Mouse (Mus musculus) forebrain, postnatal 0 days (tissue): ENCODE measurements around the gene Dbx2. TPM values are rescaled to one million over a fixed set of nuclear protein-coding genes. Genes with fewer than 3 reads are reported as not detected.

Experiments used
- ATAC-seq: fragments of 200-750 bp; cut with Nextera tagmentation; 2 replicates; pipeline ENCODE4 v1.8.0; 2017; ENCODE audit warnings: mild to moderate bottlenecking, moderate library complexity
- DNase-seq: peaks from one replicate; pipeline ENCODE4 v3.0.0-alpha.2; 2015
- H3K27ac ChIP-seq: fragments of 300-500 bp; sonication (generic); 2 replicates; pipeline ENCODE4 v1.5.1; 2014; ENCODE audit warnings: low read depth, mild to moderate bottlenecking, antibody characterized with exemption, low read length, moderate library complexity, mixed read lengths
- H3K27me3 ChIP-seq: fragments of 300-500 bp; sonication (generic); 2 replicates; pipeline ENCODE4 v1.6.1; 2014; ENCODE audit warnings: mild to moderate bottlenecking, low read length, mixed read lengths; ENCODE audit not compliant: insufficient read depth
- H3K36me3 ChIP-seq: fragments of 300-500 bp; sonication (generic); 2 replicates; pipeline ENCODE4 v1.6.1; 2014; ENCODE audit warnings: mild to moderate bottlenecking, moderate library complexity; ENCODE audit not compliant: insufficient read depth
- H3K4me1 ChIP-seq: fragments of 300-500 bp; sonication (generic); 2 replicates; pipeline ENCODE4 v1.6.1; 2014; ENCODE audit warnings: antibody characterized with exemption; ENCODE audit not compliant: insufficient read depth
- H3K4me2 ChIP-seq: fragments of 300-500 bp; sonication (generic); 2 replicates; pipeline ENCODE4 v1.6.1; 2014; ENCODE audit warnings: low read depth, mild to moderate bottlenecking, moderate library complexity
- H3K4me3 ChIP-seq: fragments of 300-500 bp; sonication (generic); 2 replicates; pipeline ENCODE4 v1.5.1; 2014; ENCODE audit warnings: low read depth, low read length, mixed read lengths
- H3K9ac ChIP-seq: fragments of 300-500 bp; sonication (generic); 2 replicates; pipeline ENCODE4 v1.6.1; 2014; ENCODE audit warnings: mild to moderate bottlenecking
- H3K9me3 ChIP-seq: fragments of 300-500 bp; sonication (generic); 2 replicates; pipeline ENCODE4 v1.6.1; 2016; ENCODE audit warnings: low read length
- CTCF ChIP-seq: sonication (generic); IDR thresholded peaks from 2 replicates; pipeline ENCODE4 v1.5.1; 2016; ENCODE audit warnings: antibody characterized with exemption, control low read depth, low read depth
- WGBS: fragments of 180-500 bp; shearing (Covaris S2); extraction: QIAGEN DNeasy Blood & Tissue Kit; methylation state at CpG from one replicate; pipeline ENCODE4 v1.1.7; 2014; 5-methylcytosine and 5-hydroxymethylcytosine counted together
- polyA plus RNA-seq: library from polyadenylated mRNA; unstranded; fragments of >200 nt; fragmentation: Nextera tagmentation; extraction: Ambion mirVana; gene quantifications from 2 replicates; pipeline ENCODE4 v1.2.1, GENCODE M21; 2015
- total RNA-seq: library from RNA; depleted of rRNA; stranded (reverse); fragments of >200 nt; gene quantifications from 2 replicates; pipeline ENCODE4 v1.2.3, GENCODE M21; 2014; rRNA removed

Dbx2 gene
- 2.8 and 6.9 TPM in 2 replicates for total RNA-seq
- polyA plus RNA-seq, result 6.7 and 9.6 TPM in 2 replicates

DNA sequence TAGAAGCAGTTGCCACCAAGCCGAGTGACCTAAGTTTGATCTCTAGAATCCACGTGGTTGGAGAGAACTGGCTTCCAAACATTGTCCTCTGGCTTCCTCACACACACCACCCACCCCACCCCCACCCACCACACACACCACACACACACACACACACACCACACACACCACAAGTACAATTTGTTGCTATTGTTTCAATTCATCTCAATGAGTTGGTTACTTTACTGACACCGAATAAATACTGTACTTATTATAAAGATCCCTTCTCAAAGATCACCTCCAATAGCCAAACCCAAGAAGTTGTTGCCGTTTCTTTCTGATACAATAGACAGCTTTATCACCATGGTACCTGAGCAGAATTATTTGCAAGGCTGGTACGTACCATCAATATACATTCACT, at the start of gene Dbx2:
Dbx2 (minus strand) TSS at position 101 of the 400 bp plus-strand sequence.
- Histone ChIP-seq H3K27me3 (peaks cover 34% of the 10 kb centered on the region), H3K27ac (no peak within 1 kb of the TSS), H3K4me3 (peak within 1 kb of the TSS; percentile 37), H3K9me3 (no peaks in the 10 kb centered on the region), H3K4me1 (no peaks in the 10 kb centered on the region; the same call in 1 of the 2 replicates), H3K9ac (no peak within 1 kb of the TSS), H3K4me2 (peak within 1 kb of the TSS; percentile 64), H3K36me3 (no peaks in the 10 kb centered on the region)
- ATAC-seq (no peak), DNase-seq (no peak)
- TF ChIP-seq CTCF, result no peak
- 84% methylated on average over 5 of the region's 5 CpGs for WGBS

DNA sequence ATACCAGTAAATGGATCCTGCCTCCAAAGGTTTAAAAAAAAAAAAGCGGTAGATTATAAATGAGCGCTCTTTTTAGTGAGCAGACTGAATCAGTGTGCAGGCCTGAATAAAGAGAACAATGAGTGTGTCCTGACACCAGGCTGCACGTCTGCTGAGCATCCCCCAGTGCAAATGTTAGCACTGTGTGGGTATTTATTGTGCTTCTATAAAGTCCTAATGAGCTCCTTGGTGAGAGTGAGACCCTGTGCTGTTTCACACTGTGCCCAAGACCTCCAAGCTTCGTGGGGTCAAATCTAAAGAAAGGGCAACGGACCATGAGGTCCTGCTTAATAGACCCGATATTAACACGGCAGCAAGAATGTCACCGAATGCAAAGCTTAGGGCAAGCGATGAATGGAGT, 46.4 kb upstream of the Dbx2 start:
- no peak for DNase-seq
- WGBS, result 13% methylated on average over 9 of the region's 9 CpGs
- TF ChIP-seq CTCF, result no peak

DNA sequence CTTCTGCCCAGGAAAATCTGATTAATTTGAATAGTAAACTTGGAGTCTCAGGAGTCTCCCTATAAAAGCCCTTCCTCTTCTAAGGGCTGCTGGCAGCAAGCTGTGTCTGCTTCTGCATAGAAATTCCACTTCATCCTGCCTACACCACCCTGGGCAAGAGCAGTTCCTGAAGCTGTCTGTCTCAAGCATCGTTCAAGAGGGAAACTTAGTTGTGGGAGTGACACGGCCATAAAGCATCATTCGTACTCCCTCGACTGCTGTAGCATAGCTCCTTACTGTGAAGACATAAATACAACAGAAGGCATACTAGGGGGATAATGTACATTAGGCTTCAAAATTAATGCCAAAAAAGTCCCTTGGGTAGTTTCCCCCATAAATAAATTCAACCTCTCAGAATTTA, 45.8 kb upstream of the Dbx2 start:
- no peak overlapping the region for H3K9ac ChIP-seq
- DNase-seq (no peak), ATAC-seq (no peak)
- no peak for TF ChIP-seq CTCF
- no peaks in the 10 kb centered on the region for H3K27me3 ChIP-seq
- H3K4me2 ChIP-seq, result no peak overlapping the region
- H3K9me3 ChIP-seq, result no peaks in the 10 kb centered on the region
- no peaks in the 10 kb centered on the region for H3K36me3 ChIP-seq
- H3K4me1 ChIP-seq, result no peaks in the 10 kb centered on the region
- 9% methylated on average over 4 of the region's 4 CpGs for WGBS
- no peak overlapping the region for H3K27ac ChIP-seq
- no peak overlapping the region for H3K4me3 ChIP-seq

More for the DNA sequence above, 46.4 kb upstream of the Dbx2 start:
- Histone ChIP-seq H3K36me3 (no peaks in the 10 kb centered on the region), H3K4me3 (no peak overlapping the region), H3K27ac (no peak overlapping the region), H3K27me3 (no peaks in the 10 kb centered on the region), H3K9ac (no peak overlapping the region), H3K9me3 (no peaks in the 10 kb centered on the region), H3K4me1 (no peaks in the 10 kb centered on the region), H3K4me2 (no peak overlapping the region)
- no peak for ATAC-seq

DNA sequence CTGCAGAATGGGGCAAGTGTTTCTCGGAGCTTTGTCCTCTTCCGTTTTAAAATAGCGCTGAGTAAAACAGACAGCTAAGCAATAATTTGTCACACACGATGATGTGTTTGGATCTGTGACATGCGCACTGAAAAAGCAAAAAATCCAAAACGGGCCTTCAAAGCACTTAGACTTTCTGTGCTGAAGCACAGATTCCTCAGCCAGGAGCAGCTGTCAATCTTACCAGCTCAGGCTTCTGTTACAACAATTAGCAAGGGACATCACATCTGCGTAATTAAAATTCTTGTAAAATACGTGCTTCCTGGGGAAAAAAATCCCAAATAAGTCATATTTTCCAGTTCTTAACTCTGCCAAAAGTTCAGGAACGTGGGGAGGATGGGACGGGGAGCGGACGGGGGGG, 43.6 kb upstream of the Dbx2 start:
- Histone ChIP-seq H3K27ac (no peak overlapping the region), H3K9me3 (no peaks in the 10 kb centered on the region), H3K4me1 (no peaks in the 10 kb centered on the region), H3K27me3 (no peaks in the 10 kb centered on the region), H3K4me2 (no peak overlapping the region), H3K4me3 (no peak overlapping the region), H3K36me3 (no peaks in the 10 kb centered on the region), H3K9ac (no peak overlapping the region)
- TF ChIP-seq CTCF, result no peak
- ATAC-seq, result no peak; the same call in 1 of the 2 replicates
- DNase-seq, result peak; percentile 47
- WGBS, result 51% methylated on average over 12 of the region's 12 CpGs

DNA sequence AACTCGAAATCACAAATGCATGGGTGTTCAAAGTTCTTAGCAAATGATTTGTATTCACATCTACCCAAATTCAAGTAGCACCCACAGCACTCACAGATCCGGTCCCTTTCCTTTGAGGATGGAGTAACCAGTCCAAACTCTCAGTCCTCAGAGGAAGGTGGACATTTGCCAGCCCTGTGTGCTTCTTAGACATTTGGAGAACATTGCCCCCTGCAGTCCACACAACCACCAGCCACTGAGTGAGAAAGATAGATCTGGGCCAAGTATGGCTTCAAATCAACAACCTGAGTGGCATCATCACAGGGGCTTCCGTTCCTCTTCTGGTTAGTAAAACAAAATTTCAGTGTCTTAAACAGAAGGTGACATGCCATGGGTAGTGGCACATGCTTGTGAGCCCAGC, 38.0 kb upstream of the Dbx2 start:
- TF ChIP-seq CTCF, result no peak
- Histone ChIP-seq H3K36me3 (no peaks in the 10 kb centered on the region), H3K9me3 (peaks cover 6% of the 10 kb centered on the region; the same call in 1 of the 2 replicates), H3K4me1 (no peaks in the 10 kb centered on the region), H3K4me3 (no peak overlapping the region), H3K4me2 (no peak overlapping the region), H3K27me3 (no peaks in the 10 kb centered on the region), H3K27ac (no peak overlapping the region), H3K9ac (no peak overlapping the region)
- DNase-seq (peak; percentile 52), ATAC-seq (no peak)
- WGBS, result 85% methylated on average over 3 of the region's 3 CpGs

DNA sequence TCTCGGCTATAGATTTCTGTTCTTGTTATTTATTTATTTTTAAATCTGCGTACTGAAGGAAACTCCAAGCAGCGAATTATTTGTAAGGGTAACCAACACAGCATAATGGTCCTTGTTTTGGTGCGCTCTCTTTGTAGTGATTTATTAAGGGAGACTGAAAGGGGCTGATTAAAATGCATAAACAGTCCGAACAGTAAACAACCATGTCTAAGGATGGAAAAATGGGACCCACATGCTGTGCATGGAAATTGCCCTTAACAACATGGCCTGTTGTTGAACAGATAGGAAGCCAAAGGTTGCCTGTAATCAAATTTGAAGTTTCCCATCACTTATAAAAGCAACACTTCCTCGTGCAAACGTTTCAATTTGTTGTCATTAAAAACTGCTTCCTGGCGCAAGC, 35.8 kb upstream of the Dbx2 start:
- Histone ChIP-seq H3K27ac (no peak overlapping the region), H3K4me3 (no peak overlapping the region), H3K4me1 (no peaks in the 10 kb centered on the region), H3K4me2 (peak overlapping the region; percentile 6; the same call in 1 of the 2 replicates), H3K9me3 (peaks cover 6% of the 10 kb centered on the region; the same call in 1 of the 2 replicates), H3K9ac (no peak overlapping the region), H3K27me3 (no peaks in the 10 kb centered on the region), H3K36me3 (no peaks in the 10 kb centered on the region)
- TF ChIP-seq CTCF, result no peak
- no peak for ATAC-seq
- 14% methylated on average over 8 of the region's 8 CpGs for WGBS
- no peak for DNase-seq

DNA sequence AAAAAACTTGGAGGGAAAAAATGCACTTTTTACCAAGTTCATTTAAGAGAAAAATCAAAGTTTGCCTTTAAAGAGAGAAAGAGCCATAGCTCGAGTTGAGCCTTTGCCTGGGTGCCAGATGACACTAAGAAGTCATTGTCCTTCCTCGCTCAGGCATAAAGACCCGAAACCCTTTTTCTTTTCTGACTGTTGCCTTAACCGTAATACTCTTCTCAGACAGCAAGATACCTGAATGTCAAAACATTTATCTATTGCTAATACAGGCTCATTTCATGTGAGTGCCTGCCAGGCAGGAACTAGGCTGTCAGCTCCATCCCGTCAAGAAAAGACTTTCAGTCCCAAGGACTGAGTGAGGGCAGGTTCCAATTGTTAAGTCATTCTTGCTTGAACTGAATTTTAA, 35.4 kb upstream of the Dbx2 start:
- Histone ChIP-seq H3K36me3 (no peaks in the 10 kb centered on the region), H3K9ac (no peak overlapping the region), H3K27me3 (no peaks in the 10 kb centered on the region), H3K4me3 (no peak overlapping the region), H3K27ac (no peak overlapping the region), H3K9me3 (peaks cover 6% of the 10 kb centered on the region; the same call in 1 of the 2 replicates), H3K4me1 (no peaks in the 10 kb centered on the region), H3K4me2 (no peak overlapping the region; the same call in 1 of the 2 replicates)
- TF ChIP-seq CTCF, result no peak
- WGBS, result 7% methylated on average over 5 of the region's 5 CpGs
- no peak for ATAC-seq
- DNase-seq, result no peak
